Mouse (Mus musculus) fibroblast of lung, adult 2 months (primary cell): ENCODE results near the gene Ptpn3.

ENCODE experiments used
- DNase-seq: peaks from one replicate; pipeline ENCODE4 v3.0.0-alpha.2; 2011; ENCODE audit warnings: low read depth

Gene Ptpn3

GRCm38 (mm10) chr4:57263061-57263685 is 38.5 kb downstream of the Ptpn3 start:
- no peak for DNase-seq

GRCm38 (mm10) chr4:57262451-57262850 is 39.2 kb downstream of the Ptpn3 start:
- no peak for DNase-seq

GRCm38 (mm10) chr4:57261813-57262212 is 39.8 kb downstream of the Ptpn3 start:
- no peak for DNase-seq

- no peak for DNase-seq
Observed at GRCm38 (mm10) chr4:57258159-57259035, 43.2 kb downstream of the Ptpn3 start.

GRCm38 (mm10) chr4:57257409-57257808 is 44.2 kb downstream of the Ptpn3 start:
- DNase-seq = no peak

GRCm38 (mm10) chr4:57256761-57257160 is 44.9 kb downstream of the Ptpn3 start:
- DNase-seq = no peak

GRCm38 (mm10) chr4:57254412-57254811 is 47.2 kb downstream of the Ptpn3 start:
- no peak for DNase-seq

- no peak for DNase-seq
Observed at GRCm38 (mm10) chr4:57250636-57251035, 51.0 kb downstream of the Ptpn3 start.

- no peak for DNase-seq
Observed at GRCm38 (mm10) chr4:57249108-57249507, 52.5 kb downstream of the Ptpn3 start.

GRCm38 (mm10) chr4:57244874-57245273 is 56.8 kb downstream of the Ptpn3 start:
- no peak for DNase-seq

GRCm38 (mm10) chr4:57243312-57243711 is 58.3 kb downstream of the Ptpn3 start:
- DNase-seq = no peak

- no peak for DNase-seq
Observed at GRCm38 (mm10) chr4:57240934-57241333, 60.7 kb downstream of the Ptpn3 start.

GRCm38 (mm10) chr4:57240100-57240499 is 61.5 kb downstream of the Ptpn3 start:
- no peak for DNase-seq

GRCm38 (mm10) chr4:57239112-57239511 is 62.5 kb downstream of the Ptpn3 start:
- DNase-seq = no peak

GRCm38 (mm10) chr4:57238118-57238517 is 63.5 kb downstream of the Ptpn3 start:
- no peak for DNase-seq

- no peak for DNase-seq
Observed at GRCm38 (mm10) chr4:57236513-57236912, 65.1 kb downstream of the Ptpn3 start.

GRCm38 (mm10) chr4:57235741-57236140 is 65.9 kb downstream of the Ptpn3 start:
- DNase-seq = no peak

GRCm38 (mm10) chr4:57234348-57234747 is 67.3 kb downstream of the Ptpn3 start:
- DNase-seq = no peak

- no peak for DNase-seq
Observed at GRCm38 (mm10) chr4:57232439-57232838, 69.2 kb downstream of the Ptpn3 start.

GRCm38 (mm10) chr4:57231323-57231722 is 70.3 kb downstream of the Ptpn3 start:
- DNase-seq = no peak

GRCm38 (mm10) chr4:57230341-57230740 is 71.3 kb downstream of the Ptpn3 start:
- no peak for DNase-seq

- DNase-seq = no peak
Observed at GRCm38 (mm10) chr4:57228601-57229520, 72.8 kb downstream of the Ptpn3 start.
